Mouse (Mus musculus): Measurements from ENCODE around the gene Apbb1ip.
"Not testable (repeated sequence)": the region's sequence is repeated elsewhere in the genome, so short reads cannot be mapped to it uniquely, and the experiment has no call there.

Apbb1ip gene

DNA sequence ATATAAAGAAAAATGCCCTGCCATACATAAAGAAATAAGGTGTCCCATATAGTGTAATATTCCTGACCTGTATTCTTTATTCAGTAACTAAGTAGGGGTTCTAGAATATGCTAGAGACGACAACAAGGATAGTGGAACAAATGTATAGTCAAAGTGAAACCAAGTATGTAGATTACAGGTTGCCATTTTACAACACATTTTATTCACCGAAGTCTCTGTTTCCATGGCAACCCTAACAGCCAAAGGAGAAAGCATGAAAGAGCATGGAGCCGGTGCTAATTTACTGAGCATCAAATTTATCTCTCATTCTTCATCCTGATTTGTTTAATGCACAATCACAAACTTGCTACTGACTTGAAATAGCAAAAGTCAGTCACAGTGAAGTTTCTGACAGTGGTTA is 83.6 kb downstream of the Apbb1ip start:
- peak; percentile 10 for DNase-seq

DNA sequence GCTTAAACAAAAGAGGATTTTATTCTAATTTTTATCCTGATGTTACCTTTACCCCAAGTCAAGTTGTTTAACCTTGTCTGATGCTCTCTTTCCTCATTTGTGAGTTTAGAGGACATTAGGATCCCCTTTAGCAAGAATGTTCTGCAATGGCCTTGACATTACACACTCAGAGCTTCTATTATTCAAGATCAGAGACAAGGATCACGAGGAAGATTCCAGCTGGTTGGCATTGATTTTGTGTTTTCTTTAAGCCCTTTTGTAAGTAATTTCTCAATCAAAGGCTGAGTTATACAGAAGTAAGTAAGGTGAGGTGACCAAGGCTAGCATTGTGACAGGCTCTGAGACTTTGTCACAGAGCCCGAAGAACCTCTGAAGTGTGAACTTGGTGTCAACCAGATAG is 88.3 kb downstream of the Apbb1ip start:
- DNase-seq, result no peak

DNA sequence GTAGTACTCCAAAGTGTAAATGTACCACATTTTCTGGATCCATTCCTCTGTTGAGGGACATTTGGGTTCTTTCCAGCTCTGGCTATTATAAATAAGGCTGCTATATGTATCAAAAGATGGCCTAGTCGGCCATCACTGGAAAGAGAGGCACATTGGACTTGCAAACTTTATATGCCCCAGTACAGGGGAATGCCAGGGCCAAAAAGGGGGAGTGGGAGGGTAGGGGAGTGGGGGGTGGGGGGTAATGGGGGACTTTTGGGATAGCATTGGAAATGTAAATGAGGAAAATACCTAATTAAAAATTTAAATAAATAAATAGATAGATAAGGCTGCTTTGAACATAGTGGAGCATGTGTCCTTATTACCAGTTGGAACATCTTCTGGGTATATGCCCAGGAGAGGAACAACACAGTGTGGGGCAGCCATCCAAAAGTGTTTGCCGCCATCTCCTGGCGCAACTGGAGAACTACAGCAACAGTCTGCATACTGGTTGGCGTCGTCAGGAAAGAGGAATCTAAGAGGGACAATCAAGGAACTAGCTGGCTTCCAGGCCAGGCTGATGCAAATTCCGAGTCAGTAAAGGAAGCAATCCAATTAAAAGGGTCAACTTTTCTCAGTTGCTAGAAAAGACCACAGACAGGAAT is 90.6 kb downstream of the Apbb1ip start:
- peak; percentile 68 for DNase-seq

DNA sequence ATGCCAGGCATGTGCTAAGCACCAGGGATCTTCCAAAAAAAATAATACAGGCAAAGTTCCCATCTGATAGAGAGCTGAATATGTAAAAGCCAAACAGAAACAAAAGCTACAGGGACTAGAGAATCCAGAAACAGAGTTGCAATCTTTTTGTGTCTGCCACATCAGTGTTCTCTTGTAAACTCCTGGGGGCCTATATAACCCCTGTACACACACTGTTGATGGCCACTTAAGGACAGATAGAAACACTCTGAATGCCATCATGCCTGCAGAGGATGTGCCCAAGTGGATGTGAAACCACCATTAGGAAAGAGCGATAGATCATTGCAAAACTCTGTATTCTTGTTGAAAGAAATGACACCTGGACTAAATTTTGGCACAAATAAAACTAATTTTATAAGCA is 91.9 kb downstream of the Apbb1ip start:
- no peak for DNase-seq

DNA sequence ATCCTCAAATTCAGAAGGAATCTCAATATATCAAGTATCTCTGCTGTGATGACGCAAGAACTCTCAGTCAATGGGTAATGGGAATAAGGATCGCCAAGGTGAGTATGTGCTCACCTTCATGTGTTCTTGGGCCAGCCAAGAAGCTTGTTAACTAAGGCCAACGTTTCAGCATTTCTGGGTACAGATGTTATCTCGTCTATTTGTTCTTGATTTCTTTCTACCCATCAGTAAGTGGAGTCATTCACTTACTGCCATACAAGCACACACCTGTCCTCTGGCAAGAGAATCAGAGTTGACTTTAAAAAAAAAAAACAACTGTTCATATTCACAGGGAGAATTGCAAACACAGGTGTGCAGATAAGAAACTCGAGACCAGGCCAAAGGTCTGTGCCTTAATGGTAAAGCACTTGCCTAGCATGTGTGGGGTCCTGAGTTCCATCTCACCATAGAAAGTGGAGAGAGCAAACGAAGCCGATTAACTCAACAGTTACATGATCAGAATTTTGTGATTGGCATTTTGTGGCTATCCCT is 93.1 kb downstream of the Apbb1ip start:
- DNase-seq, result no peak

DNA sequence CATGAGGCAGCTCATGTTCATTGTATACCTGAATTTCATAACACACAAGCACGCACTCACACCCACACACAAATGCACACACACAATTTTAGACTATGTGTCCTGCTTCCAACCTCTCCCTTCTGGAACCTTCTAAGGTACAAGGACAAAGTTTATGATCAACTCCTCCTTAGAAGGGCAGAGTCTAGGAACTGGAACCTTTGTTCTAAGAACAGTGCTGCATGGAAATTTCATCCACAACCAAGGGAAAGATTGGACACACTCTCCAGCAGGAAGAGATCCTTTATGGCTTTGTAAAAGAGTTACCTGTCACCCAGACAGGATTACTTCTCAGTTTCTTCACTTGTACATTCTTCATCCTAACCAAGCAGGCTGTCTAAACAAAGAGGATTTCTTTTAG is 99.3 kb downstream of the Apbb1ip start:
- DNase-seq, result no peak

DNA sequence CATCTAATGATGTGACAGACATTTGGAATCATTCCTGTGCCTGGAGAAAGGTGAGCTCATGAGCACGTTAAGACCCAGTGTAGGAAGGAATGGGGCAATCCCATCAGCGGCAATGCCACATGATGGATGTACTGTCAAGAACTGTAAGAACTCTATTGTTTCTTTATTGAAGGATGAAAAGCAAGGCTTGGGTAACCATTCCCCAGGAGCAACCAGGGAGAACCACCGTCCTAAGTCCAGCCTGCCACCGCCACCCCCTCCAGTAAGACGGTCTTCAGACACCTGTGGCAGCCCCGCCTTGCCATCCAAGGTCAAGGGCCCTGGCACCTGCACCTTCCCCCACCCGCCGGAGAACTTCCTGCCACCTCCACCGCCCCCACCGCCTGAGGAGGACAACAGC is 100.7 kb downstream of the Apbb1ip start:
- no peak for DNase-seq

DNA sequence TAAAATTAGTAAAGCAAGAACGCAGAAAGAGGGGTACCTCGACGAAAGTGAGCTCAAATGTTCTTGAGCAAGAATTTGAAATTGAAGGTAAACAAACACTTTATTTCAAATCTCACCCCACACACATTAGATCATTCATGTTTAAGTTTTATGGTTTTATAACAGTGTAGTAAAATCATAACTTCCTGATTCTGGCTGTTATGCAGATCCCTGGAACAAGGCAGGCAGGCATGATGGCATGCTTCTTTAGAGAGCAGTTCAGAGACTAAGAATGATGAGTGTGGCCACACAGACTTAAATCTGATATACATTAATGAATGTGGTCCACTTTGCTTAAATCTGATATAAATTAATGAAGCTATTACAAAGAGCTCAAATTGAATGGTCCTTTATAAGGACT is 102.7 kb downstream of the Apbb1ip start:
- no peak for DNase-seq

DNA sequence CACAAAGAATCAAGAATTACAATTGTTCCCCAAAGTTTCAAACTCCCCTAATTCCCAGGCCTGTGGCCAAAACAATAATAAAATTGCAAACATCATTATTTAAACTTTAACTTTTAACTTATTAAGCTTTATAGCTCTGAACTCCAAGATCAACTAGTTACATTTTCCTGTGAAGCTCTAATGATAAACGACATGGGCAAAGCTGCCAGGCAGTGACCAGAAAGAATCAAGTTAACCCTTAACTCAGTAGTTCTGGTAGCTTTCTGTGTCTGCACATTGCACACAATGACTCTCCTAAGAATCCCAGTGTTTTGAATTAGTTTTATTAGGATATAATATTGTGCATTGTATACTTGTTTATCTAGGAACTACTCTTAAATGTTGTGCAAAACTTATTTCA is 104.9 kb downstream of the Apbb1ip start:
- no peak for DNase-seq

DNA sequence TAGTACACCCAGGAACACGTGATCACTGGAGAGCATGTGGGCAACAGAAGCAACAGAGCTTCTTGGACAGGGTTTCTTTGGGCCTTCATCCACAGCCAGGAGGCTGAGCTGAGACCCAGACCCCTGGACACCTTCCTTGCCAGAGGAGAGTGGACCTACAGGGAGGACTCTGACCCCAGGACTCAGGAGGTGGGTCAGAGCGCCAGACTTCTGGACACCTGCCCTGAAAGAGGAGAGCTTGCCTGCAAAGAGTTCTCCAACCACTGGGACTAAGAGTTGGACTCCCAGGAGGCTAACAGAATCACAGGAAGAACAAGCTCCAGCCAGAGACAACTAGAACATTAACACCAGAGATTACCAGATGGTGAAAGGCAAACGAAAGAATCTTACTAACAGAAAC is 106.8 kb downstream of the Apbb1ip start:
- not testable (repeated sequence) for DNase-seq

DNA sequence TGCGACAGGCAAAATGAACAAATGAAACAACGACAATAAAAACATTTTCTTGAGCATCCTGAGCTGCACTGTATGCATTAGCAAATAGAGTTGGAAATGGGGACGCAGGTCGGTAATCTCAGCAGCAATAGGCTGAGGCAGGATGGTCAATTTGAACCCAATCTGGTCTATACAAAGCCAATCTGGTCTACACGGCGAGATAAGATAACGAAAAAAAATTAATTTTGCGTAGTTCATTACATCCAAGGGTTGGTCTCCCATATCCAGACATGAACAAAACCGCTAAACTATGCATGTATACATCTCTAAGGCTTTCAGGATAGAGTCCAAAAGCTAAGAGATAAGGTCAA is 121.0 kb downstream of the Apbb1ip start:
- DNase-seq, result no peak

DNA sequence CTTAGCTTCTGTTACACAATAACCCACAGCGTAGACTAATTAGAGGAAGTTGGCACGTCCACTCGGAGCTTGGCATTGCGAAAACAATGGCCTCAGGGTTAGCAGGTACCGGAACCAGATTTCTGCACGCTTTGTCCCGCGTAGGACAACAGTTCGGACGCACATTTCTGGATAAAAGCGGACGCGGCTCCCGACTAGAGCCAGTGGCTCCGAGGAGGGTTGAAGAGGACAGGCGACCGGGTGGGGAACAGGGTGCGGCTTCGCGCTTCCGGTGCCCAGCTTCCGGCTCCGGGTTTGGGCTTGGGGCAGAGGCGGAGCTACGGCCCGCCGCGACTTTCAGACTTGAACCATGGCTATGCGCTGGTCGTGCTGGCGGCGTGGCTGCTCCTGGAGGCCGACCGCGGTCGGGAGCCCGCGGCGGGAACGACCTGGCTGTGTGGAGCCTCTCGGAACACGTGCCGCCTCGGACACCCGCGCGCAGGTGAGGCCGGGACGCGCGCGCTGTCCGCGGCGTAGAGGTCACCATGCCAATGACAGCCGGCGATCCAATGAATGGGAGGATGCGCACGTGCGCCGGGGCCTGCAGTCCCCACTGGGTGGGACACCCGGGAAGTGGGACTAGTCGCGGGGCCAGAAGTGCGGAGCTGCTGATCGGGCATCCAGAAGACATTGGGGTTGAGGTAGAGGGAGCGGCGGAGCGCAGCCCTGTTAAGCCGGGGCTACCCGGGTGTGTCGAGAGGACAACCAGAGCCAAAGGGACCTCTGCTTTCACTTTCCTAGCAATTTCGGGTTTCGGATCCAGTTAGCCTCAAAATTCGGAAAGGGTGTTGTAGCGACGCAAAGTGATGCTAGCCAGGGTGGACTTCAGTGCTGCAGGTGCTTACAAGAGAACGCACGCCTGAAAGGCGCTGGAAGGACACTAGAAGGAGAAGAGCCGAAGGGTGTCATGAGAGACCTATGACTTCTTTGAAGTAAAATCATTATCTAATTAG is 121.7 kb downstream of the Apbb1ip start, which contains the start of gene Pdss1:
Gene Pdss1, plus strand, starts transcription at position 241 of the 992 bp plus-strand sequence.
- DNase-seq, result peak; percentile 93

DNA sequence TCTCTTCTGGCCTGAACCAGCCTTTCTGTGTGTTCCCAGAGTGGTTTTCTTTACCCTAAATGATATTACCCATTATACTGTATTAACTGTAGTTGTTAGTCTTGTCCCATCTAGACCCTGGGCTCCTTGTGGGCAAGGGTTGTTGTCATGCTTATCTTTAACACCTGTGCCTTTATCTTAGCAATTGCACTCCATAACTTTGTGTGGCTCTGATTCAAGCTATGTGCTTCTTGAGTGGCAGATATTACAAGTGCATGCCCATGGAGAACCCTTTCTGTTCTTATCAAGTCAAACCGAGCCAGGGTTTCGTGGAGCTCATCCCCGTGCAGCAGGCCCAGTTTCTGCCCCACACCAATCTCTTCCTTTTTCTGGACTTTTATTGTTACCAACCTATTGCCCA is 130.1 kb downstream of the Apbb1ip start:
- DNase-seq, result no peak

DNA sequence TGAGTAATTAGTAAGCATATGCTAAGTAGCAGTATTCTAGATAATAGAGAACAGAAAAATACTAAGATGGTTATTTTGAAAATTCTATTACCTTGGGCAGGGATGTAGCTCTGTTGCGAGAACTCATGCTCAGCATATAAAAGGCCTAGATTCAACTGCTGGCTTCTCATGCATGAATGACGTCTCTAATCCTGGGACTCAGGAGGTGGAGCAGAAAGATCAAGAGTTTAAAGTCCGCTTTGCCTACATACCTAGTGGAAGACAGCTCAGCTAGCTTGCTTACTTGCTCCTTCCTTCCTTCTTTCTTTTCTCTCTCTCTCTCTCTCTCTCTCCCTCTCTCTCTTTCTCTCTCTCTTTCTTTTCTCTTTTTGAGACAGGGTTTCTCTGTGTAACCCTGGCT is 140.5 kb downstream of the Apbb1ip start:
- no peak for DNase-seq

DNA sequence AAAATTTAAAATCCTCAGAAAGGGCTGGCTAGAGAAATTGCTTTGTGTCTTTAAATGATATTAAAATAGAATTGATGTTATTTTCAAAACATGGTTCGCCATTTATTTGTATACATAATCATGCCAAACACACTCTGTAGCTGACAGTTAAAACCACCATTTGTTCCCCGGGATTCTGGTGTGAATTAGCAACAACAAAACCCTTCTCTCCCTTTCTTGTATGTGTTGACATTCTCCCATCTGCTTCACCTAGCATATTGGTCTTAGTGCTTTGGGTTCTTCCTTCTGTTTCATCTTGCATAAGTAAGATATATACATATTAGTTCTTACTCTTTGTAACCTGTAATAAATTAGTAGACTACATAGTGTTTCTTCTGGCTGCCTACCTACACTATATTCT is 144.8 kb downstream of the Apbb1ip start:
- no peak for DNase-seq

All from embryo, embryonic 11 days (tissue).